Mouse (Mus musculus) CH12F3 (cell line): ENCODE results near the gene Lsg1.

Source experiments
- in situ Hi-C: fragments of 300-500 bp; cut with MboI; formaldehyde crosslinking; loops from 2 replicates; pipeline ENCODE4 v1.14.3; 2020; ENCODE audit warnings: low sequenced_read_pairs

Gene Lsg1

GRCm38 (mm10) chr16:30524481-30524880 lies 62.9 kb downstream of the Lsg1 start:
- in situ Hi-C loops, result no loop called here

GRCm38 (mm10) chr16:30522253-30522940 lies 65.0 kb downstream of the Lsg1 start:
- in situ Hi-C loops, result no loop called here

- in situ Hi-C loops, result no loop called here
Observed at GRCm38 (mm10) chr16:30521147-30521546, 66.2 kb downstream of the Lsg1 start.

- in situ Hi-C loops, result no loop called here
Observed at GRCm38 (mm10) chr16:30520361-30520823, 67.0 kb downstream of the Lsg1 start.

GRCm38 (mm10) chr16:30518635-30519034 lies 68.8 kb downstream of the Lsg1 start:
- in situ Hi-C loops, result loop anchor here (10.0 kb wide), 1 partner anchor 254 kb away; the partner anchor contains the start of gene Cpn2

- in situ Hi-C loops, result loop anchor here (10.0 kb wide), 1 partner anchor 253 kb away; the partner anchor contains the start of gene Cpn2
Observed at GRCm38 (mm10) chr16:30517666-30518283, 69.6 kb downstream of the Lsg1 start.

- in situ Hi-C loops, result loop anchor here (10.0 kb wide), 1 partner anchor 252 kb away; the partner anchor contains the start of gene Cpn2
Observed at GRCm38 (mm10) chr16:30516993-30517392, 70.4 kb downstream of the Lsg1 start.

- in situ Hi-C loops, result loop anchor here (10.0 kb wide), 1 partner anchor 251 kb away; the partner anchor contains the start of gene Cpn2
Observed at GRCm38 (mm10) chr16:30515418-30515817, 72.0 kb downstream of the Lsg1 start.

GRCm38 (mm10) chr16:30513050-30514024 lies 74.1 kb downstream of the Lsg1 start:
- in situ Hi-C loops, result loop anchor here (5.0 to 10.0 kb wide), 2 partner anchors 136 to 249 kb away; partner anchors contain the start of gene Cpn2

- in situ Hi-C loops, result loop anchor here (5.0 to 10.0 kb wide), 2 partner anchors 135 to 248 kb away; partner anchors contain the start of gene Cpn2
Observed at GRCm38 (mm10) chr16:30512375-30513049, 74.9 kb downstream of the Lsg1 start.

GRCm38 (mm10) chr16:30511563-30512340 lies 75.6 kb downstream of the Lsg1 start:
- in situ Hi-C loops, result loop anchor here (5.0 to 10.0 kb wide), 2 partner anchors 134 to 247 kb away; partner anchors contain the start of gene Cpn2

- in situ Hi-C loops, result loop anchor here (5.0 to 10.0 kb wide), 2 partner anchors 133 to 246 kb away; partner anchors contain the start of gene Cpn2
Observed at GRCm38 (mm10) chr16:30510504-30511451, 76.6 kb downstream of the Lsg1 start.
